Mouse (Mus musculus): ENCODE results near the gene Rbm47.
"Not testable (repeated sequence)": the region's sequence is repeated elsewhere in the genome, so short reads cannot be mapped to it uniquely, and the experiment has no call there.

The Rbm47 gene

GRCm38 (mm10) chr5:66173018-66173417 lies at the start of gene Rbm47:
Rbm47 (minus strand) TSS chr5:66173118.
- in situ Hi-C loops (cut with MboI; ENCODE audit: low sequenced_read_pairs): no loop called here

GRCm38 (mm10) chr5:66220620-66221019 lies 47.7 kb upstream of the Rbm47 start:
- in situ Hi-C loops (cut with MboI; ENCODE audit: low sequenced_read_pairs): no loop called here

GRCm38 (mm10) chr5:66219692-66220091 lies 46.8 kb upstream of the Rbm47 start:
- in situ Hi-C loops (cut with MboI; ENCODE audit: low sequenced_read_pairs): no loop called here

GRCm38 (mm10) chr5:66215569-66216277 lies 42.8 kb upstream of the Rbm47 start:
- in situ Hi-C loops (cut with MboI; ENCODE audit: low sequenced_read_pairs): no loop called here

GRCm38 (mm10) chr5:66214395-66214935 lies 41.5 kb upstream of the Rbm47 start:
- in situ Hi-C loops (cut with MboI; ENCODE audit: low sequenced_read_pairs): no loop called here

- in situ Hi-C loops (cut with MboI; ENCODE audit: low sequenced_read_pairs): no loop called here
Observed at GRCm38 (mm10) chr5:66209532-66210176, 36.7 kb upstream of the Rbm47 start.

- in situ Hi-C loops (cut with MboI; ENCODE audit: low sequenced_read_pairs): no loop called here
Observed at GRCm38 (mm10) chr5:66204966-66205365, 32.0 kb upstream of the Rbm47 start.

- in situ Hi-C loops (cut with MboI; ENCODE audit: low sequenced_read_pairs): no loop called here
Observed at GRCm38 (mm10) chr5:66203424-66203823, 30.5 kb upstream of the Rbm47 start.

- in situ Hi-C loops (cut with MboI; ENCODE audit: low sequenced_read_pairs): no loop called here
Observed at GRCm38 (mm10) chr5:66200044-66200443, 27.1 kb upstream of the Rbm47 start.

- in situ Hi-C loops (cut with MboI; ENCODE audit: low sequenced_read_pairs): no loop called here
Observed at GRCm38 (mm10) chr5:66195323-66195722, 22.4 kb upstream of the Rbm47 start.

- in situ Hi-C loops (cut with MboI; ENCODE audit: low sequenced_read_pairs): no loop called here
Observed at GRCm38 (mm10) chr5:66193218-66193846, 20.4 kb upstream of the Rbm47 start.

GRCm38 (mm10) chr5:66191185-66191503 lies 18.2 kb upstream of the Rbm47 start:
- in situ Hi-C loops (cut with MboI; ENCODE audit: low sequenced_read_pairs): no loop called here

GRCm38 (mm10) chr5:66190481-66191184 lies 17.7 kb upstream of the Rbm47 start:
- in situ Hi-C loops (cut with MboI; ENCODE audit: low sequenced_read_pairs): no loop called here

GRCm38 (mm10) chr5:66188591-66188990 lies 15.7 kb upstream of the Rbm47 start:
- in situ Hi-C loops (cut with MboI; ENCODE audit: low sequenced_read_pairs): not testable (repeated sequence)

GRCm38 (mm10) chr5:66182156-66182555 lies 9.2 kb upstream of the Rbm47 start:
- in situ Hi-C loops (cut with MboI; ENCODE audit: low sequenced_read_pairs): no loop called here

- in situ Hi-C loops (cut with MboI; ENCODE audit: low sequenced_read_pairs): no loop called here
Observed at GRCm38 (mm10) chr5:66174160-66174837, 1.4 kb upstream of the Rbm47 start.

GRCm38 (mm10) chr5:66170591-66170990 lies 2.3 kb downstream of the Rbm47 start:
- in situ Hi-C loops (cut with MboI; ENCODE audit: low sequenced_read_pairs): no loop called here

GRCm38 (mm10) chr5:66169099-66169485 lies 3.8 kb downstream of the Rbm47 start:
- in situ Hi-C loops (cut with MboI; ENCODE audit: low sequenced_read_pairs): no loop called here

- in situ Hi-C loops (cut with MboI; ENCODE audit: low sequenced_read_pairs): no loop called here
Observed at GRCm38 (mm10) chr5:66168462-66169098, 4.3 kb downstream of the Rbm47 start.

- in situ Hi-C loops (cut with MboI; ENCODE audit: low sequenced_read_pairs): no loop called here
Observed at GRCm38 (mm10) chr5:66166931-66167330, 6.0 kb downstream of the Rbm47 start.
